Mouse (Mus musculus): ENCODE measurements around the gene Clta.

Clta gene

GRCm38 (mm10) chr4:44004126-44004525, at the start of gene Clta:
Clta (plus strand) TSS chr4:44004452.
- DNase-seq, result no peak

- peak; percentile 83 for DNase-seq
Measured at GRCm38 (mm10) chr4:43957292-43957845, 46.9 kb upstream of the Clta start, which contains the start of gene Glipr2. Glipr2 (plus strand) TSS chr4:43957401.

- DNase-seq, result peak; percentile 34
Measured at GRCm38 (mm10) chr4:43957846-43958461, 46.3 kb upstream of the Clta start.

- no peak for DNase-seq
Measured at GRCm38 (mm10) chr4:43959523-43960179, 44.6 kb upstream of the Clta start.

GRCm38 (mm10) chr4:43960207-43960606, 44.0 kb upstream of the Clta start:
- DNase-seq, result no peak

GRCm38 (mm10) chr4:43964326-43964833, 39.9 kb upstream of the Clta start:
- DNase-seq, result no peak

GRCm38 (mm10) chr4:43964951-43965684, 39.1 kb upstream of the Clta start:
- no peak for DNase-seq

- no peak for DNase-seq
Measured at GRCm38 (mm10) chr4:43965856-43966535, 38.3 kb upstream of the Clta start.

- peak; percentile 58 for DNase-seq
Measured at GRCm38 (mm10) chr4:43968650-43969049, 35.6 kb upstream of the Clta start.

- peak; percentile 17 for DNase-seq
Measured at GRCm38 (mm10) chr4:43969373-43969772, 34.9 kb upstream of the Clta start.

- no peak for DNase-seq
Measured at GRCm38 (mm10) chr4:43970393-43971330, 33.6 kb upstream of the Clta start.

- DNase-seq, result no peak
Measured at GRCm38 (mm10) chr4:43971541-43972136, 32.6 kb upstream of the Clta start.

- no peak for DNase-seq
Measured at GRCm38 (mm10) chr4:43972137-43972591, 32.1 kb upstream of the Clta start.

GRCm38 (mm10) chr4:43973526-43973981, 30.7 kb upstream of the Clta start:
- DNase-seq, result peak; percentile 16

GRCm38 (mm10) chr4:43974914-43975616, 29.2 kb upstream of the Clta start:
- DNase-seq, result no peak

- DNase-seq, result no peak
Measured at GRCm38 (mm10) chr4:43976223-43976740, 28.0 kb upstream of the Clta start.

- no peak for DNase-seq
Measured at GRCm38 (mm10) chr4:43978521-43979443, 25.5 kb upstream of the Clta start.

GRCm38 (mm10) chr4:43979746-43980145, 24.5 kb upstream of the Clta start:
- peak; percentile 90 for DNase-seq

GRCm38 (mm10) chr4:43980236-43980635, 24.0 kb upstream of the Clta start:
- DNase-seq, result no peak

Data from right cerebral cortex, postnatal 14 days (tissue).